Mouse (Mus musculus) liver, postnatal 0 days (tissue): ENCODE data around the gene Msantd3.

ENCODE experiments used
- CTCF ChIP-seq: sonication (generic); IDR thresholded peaks from 2 replicates; pipeline ENCODE4 v1.5.1; 2016; ENCODE audit warnings: antibody characterized with exemption, low read depth
- EP300 ChIP-seq: IDR thresholded peaks from 2 replicates; pipeline ENCODE4 v1.6.1; 2016; ENCODE audit warnings: antibody characterized with exemption, low read depth, mild to moderate bottlenecking

GRCm38 (mm10) chr4:48576361-48576760 lies 36.6 kb downstream of the Msantd3 start:
- TF ChIP-seq CTCF (no peak), EP300 (no peak)
